Mouse (Mus musculus) myocyte (in vitro differentiated cells): ENCODE measurements around the gene Pkig. TPM values are rescaled to one million over a fixed set of nuclear protein-coding genes. Genes with fewer than 3 reads are reported as not detected.
A peak's percentile ranks its signal among the peaks of the same experiment; 100 is the strongest.

Source experiments
- H3K27me3 ChIP-seq: one replicate; pipeline ENCODE4 v1.6.1; 2011; ENCODE audit not compliant: control insufficient read depth, insufficient read depth, insufficient read length
- H3K36me3 ChIP-seq: one replicate; pipeline ENCODE4 v1.6.1; 2011; ENCODE audit not compliant: control insufficient read depth, insufficient read depth
- H3K4me2 ChIP-seq: one replicate; pipeline ENCODE4 v1.6.1; 2011; ENCODE audit warnings: low read depth, control low read depth
- H3K4me3 ChIP-seq: one replicate; pipeline ENCODE4 v1.5.1; 2011; ENCODE audit warnings: mild to moderate bottlenecking, control low read depth, moderate library complexity
- H3K79me2 ChIP-seq: one replicate; pipeline ENCODE4 v1.6.1; 2011; ENCODE audit not compliant: control insufficient read depth, insufficient read depth
- H3ac ChIP-seq: one replicate; pipeline ENCODE4 v1.6.1; 2011; ENCODE audit not compliant: control insufficient read depth, insufficient read length
- CEBPB ChIP-seq: IDR thresholded peaks from 2 replicates; pipeline ENCODE4 v1.6.1; 2011; ENCODE audit warnings: mild to moderate bottlenecking, moderate library complexity; ENCODE audit not compliant: poor library complexity, insufficient read depth, severe bottlenecking
- E2F4 ChIP-seq: IDR thresholded peaks from one replicate; pipeline ENCODE4 v1.6.1; 2011; ENCODE audit warnings: mild to moderate bottlenecking, control low read depth, moderate library complexity; ENCODE audit not compliant: insufficient read depth
- MAX ChIP-seq: IDR thresholded peaks from one replicate; pipeline ENCODE4 v1.6.1; 2011; ENCODE audit warnings: low read depth, mild to moderate bottlenecking, control low read depth
- MYOD1 ChIP-seq, 3 experiments: IDR thresholded peaks; one replicate each; pipeline ENCODE4 v1.6.1; 2011; ENCODE audit warnings: control low read depth in 2 of 3, low read depth in 2 of 3, mild to moderate bottlenecking in 2 of 3, moderate library complexity in 1 of 3; ENCODE audit not compliant: insufficient read length in 2 of 3, control insufficient read depth in 1 of 3
- MYOG ChIP-seq, 3 experiments: IDR thresholded peaks; one replicate each; pipeline ENCODE4 v1.6.1; 2011; ENCODE audit warnings: control low read depth in 2 of 3, low read depth in 2 of 3, mild to moderate bottlenecking in 2 of 3; ENCODE audit not compliant: insufficient read length in 2 of 3, control insufficient read depth in 1 of 3, insufficient read depth in 1 of 3
- POLR2A ChIP-seq: IDR thresholded peaks from one replicate; pipeline ENCODE4 v1.6.1; 2011; ENCODE audit warnings: low read depth, mild to moderate bottlenecking, control low read depth, moderate library complexity; ENCODE audit not compliant: insufficient read length
- POLR2AphosphoS2 ChIP-seq: IDR thresholded peaks from one replicate; pipeline ENCODE4 v1.6.1; 2011; ENCODE audit warnings: low read depth, control low read depth; ENCODE audit not compliant: insufficient read length
- REST ChIP-seq: IDR thresholded peaks from one replicate; pipeline ENCODE4 v1.6.1; 2011; ENCODE audit warnings: mild to moderate bottlenecking, control low read depth, moderate library complexity; ENCODE audit not compliant: insufficient read depth, insufficient read length
- SRF ChIP-seq: IDR thresholded peaks from one replicate; pipeline ENCODE4 v1.6.1; 2011; ENCODE audit warnings: low read depth; ENCODE audit not compliant: control insufficient read depth, insufficient read length
- TCF12 ChIP-seq: IDR thresholded peaks from one replicate; pipeline ENCODE4 v1.6.1; 2011; ENCODE audit warnings: mild to moderate bottlenecking, control low read depth; ENCODE audit not compliant: poor library complexity, insufficient read depth, severe bottlenecking
- TCF3 ChIP-seq: IDR thresholded peaks from one replicate; pipeline ENCODE4 v1.6.1; 2011; ENCODE audit warnings: low read depth, control low read depth; ENCODE audit not compliant: insufficient read length
- polyA plus RNA-seq: library from polyadenylated mRNA; unstranded; fragments of >200 nt; fragmentation: generic; extraction: Trizol; gene quantifications from one replicate; pipeline ENCODE4 v1.2.1, GENCODE M21; 2012; ENCODE audit warnings: missing spikeins

Gene Pkig
- polyA plus RNA-seq: 799 TPM

- peak; percentile 35 for TF ChIP-seq POLR2AphosphoS2
- TF ChIP-seq SRF: no peak
- peak; percentile 40 for TF ChIP-seq E2F4
- no peak for TF ChIP-seq REST
- TF ChIP-seq POLR2A: peak; percentile 30
These were observed at the start of gene Pkig for GRCm38 (mm10) chr2:163657975-163658886. Gene Pkig, plus strand, starts transcription at chr2:163658386.

GRCm38 (mm10) chr2:163609281-163609975 lies 48.8 kb upstream of the Pkig start:
- peaks cover 7% of the 10 kb centered on the region for H3K79me2 ChIP-seq
- H3K36me3 ChIP-seq: peaks cover 17% of the 10 kb centered on the region
- no peaks in the 10 kb centered on the region for H3K27me3 ChIP-seq
- H3ac ChIP-seq: no peak overlapping the region
- no peak for TF ChIP-seq TCF3
- TF ChIP-seq REST: no peak
- no peak overlapping the region for H3K4me3 ChIP-seq
- no peak overlapping the region for H3K4me2 ChIP-seq

More at GRCm38 (mm10) chr2:163657975-163658886, at the start of gene Pkig:
- Histone ChIP-seq H3K4me2 (peak within 1 kb of the TSS; percentile 98), H3K79me2 (peaks cover 45% of the 10 kb centered on the region), H3K36me3 (no peaks in the 10 kb centered on the region), H3K27me3 (no peaks in the 10 kb centered on the region), H3ac (peak within 1 kb of the TSS; percentile 44), H3K4me3 (peak within 1 kb of the TSS; percentile 70)

- no peak overlapping the region for H3K4me3 ChIP-seq
- TF ChIP-seq CEBPB: no peak
- no peak for TF ChIP-seq MYOG (IDR thresholded peaks at IDR 0.05; ENCODE audit: control insufficient read depth in 1 of 3, insufficient read depth in 1 of 3, insufficient read length in 2 of 3, low read depth in 2 of 3)
- no peak for TF ChIP-seq MAX
- no peak for TF ChIP-seq MYOD1 (IDR thresholded peaks at IDR 0.05; ENCODE audit: control insufficient read depth in 1 of 3, insufficient read length in 2 of 3, low read depth in 2 of 3)
- no peak for TF ChIP-seq TCF12
- no peak for TF ChIP-seq E2F4
- no peak for TF ChIP-seq SRF
- no peak for TF ChIP-seq REST
- H3K27me3 ChIP-seq: no peaks in the 10 kb centered on the region
- H3ac ChIP-seq: no peak overlapping the region
- peaks cover 24% of the 10 kb centered on the region for H3K36me3 ChIP-seq
- no peak overlapping the region for H3K4me2 ChIP-seq
- no peaks in the 10 kb centered on the region for H3K79me2 ChIP-seq
These were observed 47.0 kb upstream of the Pkig start for GRCm38 (mm10) chr2:163611176-163611575.

- Histone ChIP-seq H3K79me2 (no peaks in the 10 kb centered on the region), H3K4me2 (no peak overlapping the region), H3ac (no peak overlapping the region), H3K4me3 (no peak overlapping the region), H3K27me3 (no peaks in the 10 kb centered on the region), H3K36me3 (peaks cover 29% of the 10 kb centered on the region)
- TF ChIP-seq MYOG (IDR thresholded peaks at IDR 0.05; ENCODE audit: control insufficient read depth in 1 of 3, insufficient read depth in 1 of 3, insufficient read length in 2 of 3, low read depth in 2 of 3) (no peak), POLR2AphosphoS2 (peak; percentile 11)
These were observed 45.0 kb upstream of the Pkig start for GRCm38 (mm10) chr2:163613206-163613605.

- no peak overlapping the region for H3K4me3 ChIP-seq
- H3ac ChIP-seq: no peak overlapping the region
- peaks cover 36% of the 10 kb centered on the region for H3K36me3 ChIP-seq
- H3K79me2 ChIP-seq: no peaks in the 10 kb centered on the region
- no peak overlapping the region for H3K4me2 ChIP-seq
- no peak for TF ChIP-seq REST
- TF ChIP-seq POLR2A: no peak
- no peaks in the 10 kb centered on the region for H3K27me3 ChIP-seq
These were observed 44.2 kb upstream of the Pkig start for GRCm38 (mm10) chr2:163613990-163614389.

- no peak overlapping the region for H3ac ChIP-seq
- TF ChIP-seq POLR2AphosphoS2: peak; percentile 61
- no peak for TF ChIP-seq REST
- TF ChIP-seq POLR2A: peak; percentile 15
- H3K4me2 ChIP-seq: no peak overlapping the region
- no peaks in the 10 kb centered on the region for H3K79me2 ChIP-seq
- H3K4me3 ChIP-seq: no peak overlapping the region
- H3K27me3 ChIP-seq: no peaks in the 10 kb centered on the region
- H3K36me3 ChIP-seq: peaks cover 50% of the 10 kb centered on the region
These were observed 42.8 kb upstream of the Pkig start for GRCm38 (mm10) chr2:163615401-163615800.
